Mouse (Mus musculus) adrenal gland, adult 8-10 months (tissue): ENCODE data around the gene Gprin1. TPM values are rescaled to one million over a fixed set of nuclear protein-coding genes. Genes with fewer than 3 reads are reported as not detected.
"Not testable (repeated sequence)": the region's sequence is repeated elsewhere in the genome, so short reads cannot be mapped to it uniquely, and the experiment has no call there.

Experiments used
- DNase-seq: peaks from one replicate; pipeline ENCODE4 v3.0.0; 2022
- total RNA-seq, 4 experiments: library from RNA; stranded (reverse); gene quantifications; 2 replicates each; pipeline ENCODE4 v1.2.4; 2022

Gprin1 gene
- total RNA-seq, result 1 to 10 TPM; 4.0 to 6.4 (median 4.2) TPM

GRCm38 (mm10) chr13:54749864-54750411, at the start of gene Gprin1:
TSS of gene Gprin1 (minus strand) at chr13:54749874.
- no peak for DNase-seq

GRCm38 (mm10) chr13:54798740-54799139, 49.1 kb upstream of the Gprin1 start:
- DNase-seq, result no peak

GRCm38 (mm10) chr13:54797861-54798643, 48.4 kb upstream of the Gprin1 start:
- DNase-seq, result no peak

- no peak for DNase-seq
These were observed 47.7 kb upstream of the Gprin1 start for GRCm38 (mm10) chr13:54797356-54797755.

DNA sequence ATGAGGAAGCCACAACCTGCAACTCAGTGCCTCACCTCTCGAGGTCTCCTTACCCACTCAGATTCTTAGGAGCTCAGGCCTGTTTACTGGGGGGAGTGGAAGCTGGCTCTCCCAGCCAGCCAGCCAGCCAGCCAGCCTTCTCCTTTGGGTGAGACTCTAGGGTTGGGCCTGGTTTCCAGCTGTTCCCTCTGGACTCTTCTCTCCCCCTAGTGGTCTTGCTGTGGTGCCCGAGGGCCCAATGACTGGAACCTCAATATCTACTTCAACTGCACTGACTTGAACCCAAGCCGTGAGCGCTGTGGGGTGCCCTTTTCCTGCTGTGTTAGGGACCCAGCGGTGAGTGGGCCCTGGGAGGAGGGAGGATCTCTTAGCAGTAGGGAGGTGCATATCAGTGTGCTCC, 45.2 kb upstream of the Gprin1 start:
- no peak for DNase-seq

DNA sequence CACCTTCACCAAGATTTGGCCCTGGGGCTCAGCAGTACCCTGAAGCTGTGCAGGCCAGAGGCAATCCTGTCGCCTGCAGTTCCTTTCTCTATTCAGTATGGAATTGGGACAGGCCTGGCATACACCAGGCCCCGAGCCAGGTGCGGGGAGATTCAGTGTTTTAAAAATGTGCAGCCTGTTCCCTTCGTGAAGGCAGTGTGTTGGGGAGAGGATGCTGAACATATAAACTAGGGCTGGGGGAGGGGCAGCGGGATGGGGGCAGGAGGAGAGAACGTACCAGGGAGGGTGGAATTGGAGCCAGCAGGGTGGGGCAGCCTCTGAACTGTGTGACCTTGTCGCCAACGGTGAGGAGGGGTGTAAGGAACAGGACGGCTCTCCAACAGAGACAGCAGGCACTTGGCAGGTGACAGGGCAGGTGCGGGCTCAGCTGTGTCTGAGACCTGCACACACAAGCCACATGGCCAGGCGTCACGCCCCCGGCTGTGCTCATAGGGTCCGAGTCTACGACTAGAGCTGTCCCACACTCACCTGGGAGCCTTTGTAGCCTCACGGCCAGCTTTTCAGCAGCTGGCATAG, 44.4 kb upstream of the Gprin1 start:
- DNase-seq, result no peak

DNA sequence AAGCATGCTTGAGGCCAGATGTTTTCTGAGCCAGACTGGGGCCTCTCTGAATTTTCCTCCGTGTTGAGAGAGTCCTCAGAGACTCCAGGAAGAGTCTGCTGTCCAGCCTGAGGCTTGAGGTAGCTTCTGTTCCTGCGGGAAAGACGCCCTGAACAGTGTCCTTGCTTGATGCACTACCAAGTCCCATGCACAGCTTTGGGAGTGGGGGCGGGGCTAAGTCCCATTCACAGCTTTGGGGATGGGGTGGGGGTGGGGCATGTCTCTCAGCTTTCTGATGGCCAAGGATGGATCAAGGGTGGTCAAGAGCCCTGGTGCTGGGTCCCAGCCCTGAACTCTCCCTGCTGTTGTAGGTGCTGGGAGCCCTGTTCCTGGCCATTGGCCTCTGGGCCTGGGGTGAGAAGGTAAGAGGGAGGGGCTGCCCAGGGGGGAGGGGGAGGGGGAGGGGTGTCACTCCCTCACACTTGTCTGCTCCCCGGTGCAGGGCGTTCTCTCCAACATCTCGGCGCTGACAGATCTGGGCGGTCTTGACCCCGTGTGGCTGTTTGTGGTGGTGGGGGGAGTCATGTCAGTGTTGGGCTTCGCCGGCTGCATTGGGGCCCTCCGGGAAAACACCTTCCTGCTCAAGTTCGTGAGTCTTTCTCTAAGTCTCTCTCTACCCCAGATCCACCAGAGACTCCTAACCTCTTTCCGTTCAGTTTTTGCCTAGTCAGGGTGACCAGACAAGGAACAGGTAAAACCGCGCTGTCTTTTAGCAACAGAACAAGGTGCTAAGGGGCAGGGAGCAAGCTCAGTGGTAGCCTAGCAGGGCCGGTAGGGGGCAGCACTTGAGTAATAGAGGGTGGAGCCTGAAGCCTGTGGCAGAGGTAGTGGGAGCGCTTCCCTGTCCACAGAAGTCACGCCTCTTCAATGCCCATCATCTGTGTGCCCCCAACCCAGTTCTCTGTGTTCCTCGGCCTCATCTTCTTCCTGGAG, 42.9 kb upstream of the Gprin1 start:
- no peak for DNase-seq

DNA sequence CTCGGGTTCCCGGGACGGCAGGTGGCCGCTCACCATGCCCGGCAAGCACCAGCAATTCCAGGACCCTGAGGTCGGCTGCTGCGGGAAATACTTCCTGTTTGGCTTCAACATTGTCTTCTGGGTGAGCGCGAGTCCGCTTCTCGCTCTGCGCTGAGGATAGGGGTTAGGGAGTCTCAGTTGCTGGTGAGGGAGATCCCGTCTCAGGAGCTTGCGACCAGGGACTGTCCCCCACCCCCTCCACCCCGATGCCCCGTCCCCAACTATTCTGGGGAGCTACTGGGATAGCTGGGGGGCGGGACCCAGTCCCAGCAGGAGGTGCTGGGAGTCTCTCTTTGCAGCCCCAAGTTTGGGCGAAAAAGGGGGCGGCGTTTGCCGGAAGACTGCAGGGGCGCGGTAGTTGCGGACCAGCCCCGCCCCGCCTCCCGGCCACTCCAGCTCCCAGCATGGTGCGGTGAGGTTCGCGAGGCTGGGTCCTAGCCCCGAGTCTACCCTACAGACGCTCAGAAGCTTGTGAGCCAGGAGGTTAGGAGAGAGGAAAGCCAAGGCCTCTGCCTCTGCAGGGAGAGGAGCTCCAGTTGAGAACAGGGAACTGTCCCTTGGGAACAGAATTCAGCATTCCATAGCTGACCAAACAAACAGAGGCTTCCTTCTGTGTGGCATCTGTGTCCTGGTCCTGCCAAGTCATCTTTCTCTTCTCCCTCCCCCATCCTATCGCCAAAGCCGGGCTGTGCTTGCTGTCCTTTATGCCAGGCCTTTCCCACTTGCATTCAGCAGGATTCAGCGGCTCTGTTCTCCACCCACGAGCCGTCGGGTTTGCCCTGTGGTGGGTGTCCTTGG, 40.1 kb upstream of the Gprin1 start:
- peak; percentile 40 for DNase-seq

DNA sequence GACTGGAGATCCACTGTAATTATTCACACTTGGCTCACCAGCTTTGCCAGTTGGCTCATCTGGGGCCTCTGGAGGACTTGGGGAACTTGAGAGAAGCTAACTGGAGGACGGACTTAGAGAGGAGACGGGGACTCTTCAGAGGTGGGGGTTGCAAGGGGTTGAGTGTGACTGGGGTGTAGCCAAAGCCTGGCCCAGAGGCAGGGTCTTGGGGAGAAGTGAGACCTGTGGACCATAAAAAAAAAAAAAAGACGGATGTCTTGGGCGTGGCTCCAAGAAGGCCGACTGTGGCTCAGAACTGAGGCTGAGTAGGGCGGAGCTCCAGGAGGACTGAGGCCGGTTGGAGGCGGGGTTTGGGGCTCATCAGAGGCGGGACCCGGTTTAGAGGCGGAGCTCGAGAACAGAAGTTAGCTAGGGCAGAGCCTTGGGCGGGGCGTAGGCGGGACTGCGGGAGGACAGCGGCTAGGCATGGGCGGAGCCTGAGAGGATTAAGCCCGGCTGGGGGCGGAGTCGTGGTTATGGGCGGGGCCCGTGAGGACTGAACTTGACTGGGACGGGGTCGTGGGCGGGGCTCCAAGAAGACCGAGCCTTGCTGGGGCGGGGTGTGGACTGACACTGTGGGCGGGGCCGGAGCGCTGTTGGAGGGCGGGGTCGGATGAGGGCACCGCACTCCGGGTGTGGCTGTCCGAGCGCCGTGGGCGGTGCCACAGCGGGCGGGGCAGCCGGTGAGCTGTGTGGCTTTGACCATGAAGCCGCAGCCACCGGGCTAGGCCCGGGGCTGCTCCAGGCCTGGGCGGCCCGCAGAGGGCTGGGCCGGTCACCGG, 39.3 kb upstream of the Gprin1 start, which contains the start of gene Tspan17:
Tspan17 (plus strand) TSS at position 638 of the 821 bp plus-strand sequence.
- DNase-seq, result peak; percentile 98

DNA sequence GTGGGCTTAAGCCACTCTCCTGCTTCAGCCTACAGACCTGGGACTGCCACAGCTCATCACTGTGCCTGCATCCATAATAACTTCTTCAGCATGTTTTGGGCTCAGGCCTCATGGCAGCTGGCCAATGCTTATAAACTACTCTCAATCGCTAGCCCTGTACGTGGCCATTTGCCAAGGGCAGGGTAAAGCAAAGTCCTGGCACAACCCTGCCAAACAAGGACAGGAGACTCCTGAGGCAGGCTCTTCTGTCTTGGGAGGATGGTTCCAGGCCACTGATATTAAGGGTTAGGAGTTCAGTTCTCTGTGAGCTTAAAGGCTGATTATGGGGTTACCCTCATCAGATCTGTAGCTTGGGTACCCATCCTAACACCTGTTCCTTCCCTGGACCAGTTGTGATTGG, 37.9 kb upstream of the Gprin1 start:
- not testable (repeated sequence) for DNase-seq

DNA sequence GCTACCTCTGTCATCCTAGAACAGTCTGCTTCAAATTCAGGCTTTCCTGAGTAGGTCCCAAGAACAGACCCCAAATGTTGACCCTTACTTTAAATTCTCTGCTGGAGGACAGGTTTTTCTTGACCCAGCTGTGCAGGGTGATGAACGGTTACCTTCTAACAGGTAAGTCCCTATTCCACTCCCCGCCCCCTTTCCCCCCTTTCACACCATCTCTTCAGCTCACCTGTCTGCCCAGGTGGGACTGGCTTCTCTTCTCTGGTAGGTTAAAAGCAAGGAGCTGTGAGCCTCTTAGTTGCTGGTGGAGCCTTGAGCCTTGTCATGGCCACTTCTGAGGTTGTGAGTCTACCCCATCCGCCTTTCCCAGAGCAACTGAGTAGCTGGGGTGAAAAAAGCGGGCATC, 34.0 kb upstream of the Gprin1 start, which contains the start of gene Eif4e1b:
Eif4e1b (plus strand) TSS at position 301 of the 400 bp plus-strand sequence.
- DNase-seq, result no peak

DNA sequence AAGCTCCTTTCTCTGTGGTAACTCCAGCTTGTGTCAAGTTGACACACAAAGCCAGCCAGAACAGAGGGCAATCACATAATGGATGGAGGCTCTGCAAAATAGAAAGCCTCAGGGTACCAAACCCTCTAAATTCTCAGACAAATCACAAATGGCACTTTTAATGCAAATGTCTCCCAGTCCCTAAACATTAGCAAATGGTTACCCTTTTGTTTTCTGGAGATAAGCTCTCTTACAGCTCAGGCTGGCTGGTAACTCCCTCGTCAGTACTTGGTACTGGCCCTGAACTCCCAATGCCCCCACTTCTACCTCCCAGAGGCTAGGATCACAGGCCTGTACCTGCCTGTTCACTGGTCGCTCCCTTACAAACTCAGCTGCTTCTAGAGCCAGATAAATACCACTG, 33.6 kb upstream of the Gprin1 start:
- DNase-seq, result no peak

GRCm38 (mm10) chr13:54781086-54781485, 31.4 kb upstream of the Gprin1 start:
- no peak for DNase-seq

GRCm38 (mm10) chr13:54780592-54780991, 30.9 kb upstream of the Gprin1 start:
- no peak for DNase-seq

DNA sequence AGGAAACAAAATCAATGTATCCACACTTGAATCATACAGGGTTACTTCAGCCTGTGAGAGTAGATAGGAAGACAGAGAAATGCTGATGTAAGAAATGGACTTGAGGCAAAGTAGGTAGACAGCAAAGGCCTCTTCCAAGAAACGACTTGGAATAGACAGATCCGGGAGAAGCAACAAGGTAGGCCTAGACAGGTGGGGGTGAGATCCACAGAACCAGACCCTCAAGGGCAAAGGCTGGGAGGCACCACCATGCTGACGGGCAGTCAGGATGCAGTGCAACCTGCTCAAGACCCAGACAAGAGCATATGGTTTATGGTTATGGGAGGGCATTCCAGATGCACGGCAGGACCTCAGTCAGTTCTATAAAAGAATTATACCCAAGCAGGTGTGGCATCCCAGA, 17.3 kb upstream of the Gprin1 start:
- no peak for DNase-seq

DNA sequence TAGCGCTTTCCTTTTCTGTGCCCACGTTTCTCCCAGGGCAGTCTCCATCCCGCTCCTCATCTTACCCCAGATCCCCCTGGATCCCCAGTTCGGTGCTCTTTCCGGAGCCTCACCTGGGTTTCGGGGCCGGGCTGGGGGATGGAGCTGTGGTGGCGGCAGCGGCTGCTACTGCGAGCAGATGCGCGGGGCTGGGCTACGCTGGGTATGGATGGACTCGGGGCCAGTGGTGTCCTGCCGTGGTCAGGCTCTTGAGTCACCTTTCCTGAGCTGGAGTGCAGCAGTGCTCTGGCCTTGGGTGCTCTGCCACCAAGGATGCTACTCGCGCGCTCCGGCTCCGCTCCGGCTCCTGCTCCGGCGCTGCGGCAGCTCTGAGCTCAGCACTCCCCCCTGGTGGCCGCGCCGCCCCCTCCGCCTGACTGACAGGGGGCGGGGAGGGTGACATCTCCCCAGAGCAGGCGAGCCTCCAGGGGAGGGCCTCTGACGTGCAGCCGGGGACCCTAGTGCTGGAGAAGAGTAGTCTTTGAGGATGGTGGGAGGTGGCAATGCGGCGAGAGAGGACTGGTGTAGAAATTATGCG, 16.6 kb upstream of the Gprin1 start, which contains the start of gene Sncb:
Sncb (minus strand) TSS at position 404 of the 577 bp plus-strand sequence.
- peak; percentile 33 for DNase-seq

DNA sequence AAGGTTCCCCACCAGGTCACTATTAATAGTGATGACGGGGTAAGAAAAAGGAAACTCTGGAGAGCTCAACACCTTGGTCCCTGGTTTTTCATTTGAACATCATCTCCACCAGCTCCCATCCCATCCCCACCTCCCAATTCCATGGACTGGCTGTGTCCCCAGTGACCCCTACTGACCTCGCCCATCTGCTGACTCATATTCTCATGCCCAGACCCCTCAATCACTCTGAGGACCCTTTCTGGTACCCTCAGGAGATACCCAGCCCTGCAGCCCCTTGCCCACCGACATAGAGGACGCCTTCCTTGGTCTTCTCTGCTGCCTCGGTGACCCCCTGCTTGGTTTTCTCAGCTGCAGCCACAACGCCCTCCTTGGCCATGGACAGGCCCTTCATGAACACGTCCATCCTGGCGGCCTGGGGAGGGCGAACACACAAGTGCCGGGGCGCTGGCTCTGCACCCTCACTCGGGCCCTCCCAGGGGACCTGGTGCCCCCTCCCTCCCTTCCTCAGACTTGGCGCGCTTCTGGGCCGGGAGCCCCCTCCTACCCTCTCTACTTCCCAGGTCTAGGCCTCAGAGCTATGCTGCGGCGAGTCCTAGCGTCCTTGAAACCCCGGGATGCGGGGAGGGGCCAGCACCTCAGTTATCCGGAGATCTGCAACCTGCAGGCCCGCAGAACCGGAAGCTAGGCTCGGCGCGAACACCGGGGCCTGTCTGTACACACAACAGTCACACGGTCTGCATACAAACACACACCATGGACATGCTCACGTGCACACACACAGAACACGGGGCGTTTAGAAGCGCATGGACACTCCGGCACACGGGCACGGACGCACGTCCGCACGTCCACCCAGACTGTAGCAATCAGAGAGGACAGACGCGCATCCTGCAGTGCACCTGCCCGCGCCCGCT, 15.9 kb upstream of the Gprin1 start:
- no peak for DNase-seq

- DNase-seq, result no peak
These were observed 11.2 kb upstream of the Gprin1 start for GRCm38 (mm10) chr13:54760906-54761305.
